Mouse (Mus musculus) kidney, postnatal 4 days (tissue): Measurements from ENCODE around the gene Synrg.
A peak's percentile ranks its signal among the peaks of the same experiment; 100 is the strongest.

Source experiments
- DNase-seq, 2 experiments: peaks; one replicate each; pipeline ENCODE4 v3.0.0; 2021; ENCODE audit warnings: mixed read lengths in 2 of 2

Synrg gene

GRCm38 (mm10) chr11:84042808-84043762 is 78.9 kb downstream of the Synrg start:
- peak; percentile 18 to 33 for DNase-seq

GRCm38 (mm10) chr11:84044988-84045387 is 80.8 kb downstream of the Synrg start:
- no peak for DNase-seq

GRCm38 (mm10) chr11:84047270-84047669 is 83.0 kb downstream of the Synrg start:
- DNase-seq = no peak

- no peak for DNase-seq
These were observed 84.2 kb downstream of the Synrg start for GRCm38 (mm10) chr11:84048411-84048810.

DNA sequence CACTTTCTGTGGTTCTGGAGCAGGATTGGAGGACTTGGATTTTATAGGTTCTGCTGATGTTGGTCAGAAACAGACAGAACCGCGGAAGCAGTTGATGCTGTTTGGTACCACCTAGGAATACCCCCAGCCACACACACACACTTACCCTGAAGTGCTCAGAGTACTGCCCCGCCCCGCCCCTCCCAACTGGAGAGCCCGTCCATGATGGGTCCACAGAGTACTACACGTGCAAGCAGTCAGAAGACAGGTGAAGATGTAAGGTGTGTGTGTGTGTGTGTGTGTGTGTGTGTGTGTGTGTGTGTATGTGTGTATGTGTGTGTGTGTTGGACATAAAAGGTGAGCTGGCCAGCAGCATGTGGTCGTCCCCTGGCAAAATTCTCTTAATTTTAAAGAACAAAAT is 88.8 kb downstream of the Synrg start:
- no peak for DNase-seq

GRCm38 (mm10) chr11:84053524-84054163 is 89.4 kb downstream of the Synrg start:
- no peak for DNase-seq

DNA sequence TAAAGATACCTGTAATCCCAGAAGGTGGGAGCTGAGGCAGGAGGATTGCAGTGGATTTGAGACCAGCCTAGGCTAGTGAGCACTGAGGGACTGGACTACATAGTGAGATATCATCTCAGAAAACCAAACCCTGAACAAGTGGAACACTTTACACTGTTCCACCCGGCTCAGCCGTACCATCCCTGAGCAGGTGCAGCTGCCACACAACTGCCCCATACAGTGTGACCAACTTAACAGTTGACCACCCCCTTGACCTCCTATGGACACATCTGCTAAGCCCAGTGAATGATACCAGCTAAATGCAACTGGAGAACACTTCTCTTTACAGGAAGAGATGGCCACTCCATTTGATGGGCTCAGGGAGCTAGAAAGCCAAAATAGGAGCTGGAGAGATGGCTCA is 93.2 kb downstream of the Synrg start:
- DNase-seq = no peak

DNA sequence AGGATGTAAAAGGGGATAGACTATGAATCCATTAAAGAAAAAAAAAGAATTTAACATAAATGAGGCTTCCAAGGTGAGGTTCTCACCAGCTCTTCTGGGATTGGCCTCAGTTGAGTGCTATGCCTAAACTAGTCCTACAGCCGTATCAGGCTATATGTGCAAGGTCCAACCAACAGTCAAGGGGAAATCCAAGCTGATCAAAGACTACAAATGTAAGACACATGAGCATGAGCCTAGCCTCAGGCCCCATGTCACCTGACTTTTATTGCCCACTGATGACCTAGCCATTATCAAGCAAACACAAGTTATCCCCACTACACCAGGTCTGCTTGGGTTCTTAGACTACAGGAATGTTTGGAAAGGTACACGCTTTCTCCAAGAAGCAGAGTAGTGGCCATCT is 95.6 kb downstream of the Synrg start:
- no peak for DNase-seq

GRCm38 (mm10) chr11:84060635-84061034 is 96.4 kb downstream of the Synrg start:
- no peak for DNase-seq

DNA sequence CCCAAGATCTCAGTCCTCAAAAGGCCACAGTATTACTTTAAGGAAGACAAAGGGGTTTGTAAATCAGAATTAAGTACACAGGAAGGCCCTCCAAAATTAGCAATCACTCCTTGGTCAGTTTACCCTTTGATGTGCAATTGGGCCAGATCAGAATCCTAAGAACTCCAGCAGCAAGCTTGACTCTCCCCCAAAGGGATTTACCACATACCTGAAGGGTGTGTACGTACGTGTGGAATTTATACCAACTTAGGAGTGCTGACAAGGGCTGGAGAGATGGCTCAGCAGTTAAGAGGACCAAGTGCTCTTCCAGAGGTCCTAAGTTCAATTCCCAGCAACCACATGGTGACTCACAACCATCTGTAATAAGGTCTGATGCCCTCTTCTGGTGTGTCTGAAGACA is 97.7 kb downstream of the Synrg start:
- DNase-seq = no peak

GRCm38 (mm10) chr11:84062805-84063204 is 98.6 kb downstream of the Synrg start:
- DNase-seq = peak; percentile 31 to 51

DNA sequence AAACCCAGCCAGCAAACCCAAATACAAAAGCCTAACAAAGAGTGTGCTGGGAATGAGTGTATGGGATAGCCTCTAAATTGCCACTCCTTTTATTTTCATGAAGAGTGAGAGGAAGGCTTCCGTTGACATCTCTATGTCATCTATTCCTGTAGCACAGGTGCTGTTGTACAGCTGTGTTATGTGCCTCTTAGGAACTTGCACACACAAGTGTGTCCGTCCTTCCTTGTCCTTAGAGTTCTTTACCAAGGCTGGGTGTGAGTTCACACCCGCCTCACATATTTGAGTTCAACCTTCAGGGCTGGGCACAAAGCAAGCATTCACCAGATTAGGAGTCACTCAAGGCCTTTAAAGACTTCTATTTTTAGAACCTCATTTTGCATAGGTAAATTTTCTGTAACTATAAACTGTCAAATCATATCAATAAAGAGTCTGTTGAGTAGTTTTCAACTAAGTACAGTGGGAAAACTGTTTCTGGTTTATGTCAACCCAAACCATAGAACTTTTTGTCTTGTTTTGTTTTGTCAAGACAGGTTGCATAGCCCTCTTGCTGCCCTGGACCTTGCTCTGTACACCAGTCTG is 99.5 kb downstream of the Synrg start:
- no peak for DNase-seq

DNA sequence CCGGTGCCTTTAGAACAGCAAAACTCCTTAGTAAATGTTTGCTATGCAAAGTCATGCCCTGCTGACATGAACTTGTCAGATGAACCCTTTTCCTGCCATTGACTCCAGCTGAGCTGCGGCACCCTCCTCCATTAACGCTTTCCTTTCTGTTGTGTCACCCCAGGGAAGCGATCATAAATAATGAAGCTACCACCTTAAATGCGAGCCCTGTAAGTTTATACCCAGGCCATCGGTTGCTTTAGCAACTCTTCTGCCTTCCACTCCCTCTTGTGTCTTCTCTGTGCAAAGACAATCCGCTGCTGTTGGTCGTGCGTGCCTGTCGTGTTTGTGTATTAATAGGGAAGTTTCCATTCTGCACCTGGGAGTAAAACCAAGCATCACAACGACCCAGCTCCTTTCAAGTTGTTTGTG is 101.8 kb downstream of the Synrg start:
- DNase-seq = peak; percentile 24 to 51

- peak; percentile 48 to 59 for DNase-seq
These were observed 102.9 kb downstream of the Synrg start for GRCm38 (mm10) chr11:84066927-84067645.

DNA sequence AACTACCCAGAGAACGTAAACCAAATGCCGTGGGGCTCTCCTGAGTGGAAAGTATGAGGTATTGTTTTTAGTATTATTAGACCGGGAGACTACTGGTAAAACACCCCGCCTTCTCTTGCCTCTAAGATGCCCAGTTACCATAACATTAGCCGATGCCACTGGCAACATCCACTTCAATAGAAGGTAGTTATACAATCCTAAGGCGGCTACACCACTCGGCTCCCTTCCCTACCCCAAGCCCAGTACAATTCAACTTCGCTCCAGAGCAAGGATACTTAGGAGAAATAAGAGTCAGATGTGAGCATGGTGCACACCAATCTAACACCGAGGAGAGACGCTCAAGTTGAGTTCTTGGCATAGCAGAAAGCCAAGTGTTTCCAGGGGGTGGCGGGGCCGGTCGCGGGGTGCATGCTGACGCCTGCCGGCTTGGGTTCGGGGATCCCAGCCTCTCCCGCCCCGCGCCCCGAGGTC is 103.5 kb downstream of the Synrg start:
- DNase-seq = no peak

- peak; percentile 70 to 78 for DNase-seq
These were observed 104.2 kb downstream of the Synrg start for GRCm38 (mm10) chr11:84068191-84069033.

DNA sequence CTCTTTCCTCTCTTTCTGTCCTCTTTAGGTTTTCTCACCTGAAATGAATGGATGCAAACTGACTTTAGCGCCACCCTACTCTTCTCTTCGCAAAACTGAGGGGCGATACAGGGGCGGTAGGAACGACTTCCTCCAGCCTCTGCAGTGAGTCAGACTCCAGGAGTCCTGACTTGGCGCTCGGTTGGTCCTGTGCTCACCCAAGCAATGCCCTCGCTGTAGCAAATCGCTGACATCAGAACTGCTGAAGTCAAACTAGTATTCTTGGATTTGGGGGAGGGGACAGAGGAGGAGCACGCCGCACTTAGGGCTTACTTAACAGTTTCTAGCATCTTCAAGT is 104.8 kb downstream of the Synrg start, which contains the start of gene Dusp14:
Dusp14 (minus strand) TSS at position 228 of the 337 bp plus-strand sequence.
- peak; percentile 51 to 69 for DNase-seq

- peak; percentile 32 to 61 for DNase-seq
These were observed 108.8 kb downstream of the Synrg start for GRCm38 (mm10) chr11:84072904-84073651.

GRCm38 (mm10) chr11:84073816-84074764 is 109.9 kb downstream of the Synrg start:
- peak; percentile 44 to 63 for DNase-seq

DNA sequence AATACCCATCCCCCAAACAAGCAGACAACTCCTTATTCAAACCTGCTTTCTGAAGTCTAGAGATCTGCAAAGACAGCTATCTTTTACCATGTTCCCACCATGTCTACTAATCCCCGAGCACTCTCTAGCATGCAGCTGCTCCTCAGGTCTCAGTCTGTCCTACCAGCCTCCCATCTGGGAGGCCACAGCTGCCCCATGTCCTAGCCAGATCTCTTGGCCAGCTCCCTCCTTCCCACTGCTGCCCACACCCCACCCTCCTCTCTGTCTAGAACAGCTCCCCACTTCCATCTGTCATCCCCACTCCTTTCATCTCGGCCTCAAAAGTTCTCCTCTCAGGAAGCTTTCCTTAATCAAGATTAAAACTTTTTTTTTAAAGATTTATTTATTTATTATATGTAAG is 112.8 kb downstream of the Synrg start:
- no peak for DNase-seq
